Mouse (Mus musculus) liver, postnatal 0 days (tissue): Measurements from ENCODE around the gene Agrp. TPM values are rescaled to one million over a fixed set of nuclear protein-coding genes. Genes with fewer than 3 reads are reported as not detected.

Source experiments
- ATAC-seq: fragments of 200-750 bp; cut with Nextera tagmentation; 2 replicates; pipeline ENCODE4 v1.8.0; 2017; ENCODE audit warnings: mild to moderate bottlenecking, moderate library complexity
- DNase-seq: peaks from one replicate; pipeline ENCODE4 v3.0.0-alpha.2; 2016
- H3K27ac ChIP-seq: fragments of 300-500 bp; sonication (generic); 2 replicates; pipeline ENCODE4 v1.5.1; 2014; ENCODE audit warnings: antibody characterized with exemption, moderate library complexity, mild to moderate bottlenecking, low read depth
- H3K27me3 ChIP-seq: fragments of 300-500 bp; sonication (generic); 2 replicates; pipeline ENCODE4 v1.6.1; 2014; ENCODE audit warnings: low read length, control low read depth, mixed read lengths; ENCODE audit not compliant: insufficient read depth
- H3K36me3 ChIP-seq: fragments of 300-500 bp; sonication (generic); replicated peaks from 2 replicates; pipeline ENCODE4 v1.6.1; 2014; ENCODE audit warnings: mild to moderate bottlenecking, control low read depth, low read length, moderate library complexity, mixed read lengths; ENCODE audit not compliant: insufficient read depth
- H3K4me1 ChIP-seq: fragments of 300-500 bp; sonication (generic); 2 replicates; pipeline ENCODE4 v1.6.1; 2014; ENCODE audit warnings: antibody characterized with exemption, mild to moderate bottlenecking, control low read depth; ENCODE audit not compliant: insufficient read depth
- H3K4me2 ChIP-seq: fragments of 300-500 bp; sonication (generic); 2 replicates; pipeline ENCODE4 v1.6.1; 2014; ENCODE audit warnings: low read depth, mild to moderate bottlenecking, low read length, moderate library complexity, mixed read lengths
- H3K4me3 ChIP-seq: fragments of 300-500 bp; sonication (generic); 2 replicates; pipeline ENCODE4 v1.5.1; 2014; ENCODE audit warnings: low read depth, low read length
- H3K9ac ChIP-seq: fragments of 300-500 bp; sonication (generic); replicated peaks from 2 replicates; pipeline ENCODE4 v1.6.1; 2014; ENCODE audit warnings: mild to moderate bottlenecking, moderate library complexity
- H3K9me3 ChIP-seq: fragments of 300-500 bp; sonication (generic); 2 replicates; pipeline ENCODE4 v1.6.1; 2016; ENCODE audit warnings: mild to moderate bottlenecking, control low read depth, low read length, mixed read lengths
- CTCF ChIP-seq: sonication (generic); IDR thresholded peaks from 2 replicates; pipeline ENCODE4 v1.5.1; 2016; ENCODE audit warnings: antibody characterized with exemption, low read depth
- EP300 ChIP-seq: IDR thresholded peaks from 2 replicates; pipeline ENCODE4 v1.6.1; 2016; ENCODE audit warnings: antibody characterized with exemption, low read depth, mild to moderate bottlenecking
- WGBS: fragments of 180-500 bp; shearing (Covaris S2); extraction: QIAGEN DNeasy Blood & Tissue Kit; methylation state at CpG from one replicate; pipeline ENCODE4 v1.1.7; 2014; ENCODE audit not compliant: insufficient replicate concordance; 5-methylcytosine and 5-hydroxymethylcytosine counted together
- polyA plus RNA-seq: library from polyadenylated mRNA; unstranded; fragments of >200 nt; fragmentation: Nextera tagmentation; extraction: Ambion mirVana; gene quantifications from 2 replicates; pipeline ENCODE4 v1.2.1, GENCODE M21; 2015

Gene Agrp
- polyA plus RNA-seq, 1 experiment from 2014 or later: not detected

DNA sequence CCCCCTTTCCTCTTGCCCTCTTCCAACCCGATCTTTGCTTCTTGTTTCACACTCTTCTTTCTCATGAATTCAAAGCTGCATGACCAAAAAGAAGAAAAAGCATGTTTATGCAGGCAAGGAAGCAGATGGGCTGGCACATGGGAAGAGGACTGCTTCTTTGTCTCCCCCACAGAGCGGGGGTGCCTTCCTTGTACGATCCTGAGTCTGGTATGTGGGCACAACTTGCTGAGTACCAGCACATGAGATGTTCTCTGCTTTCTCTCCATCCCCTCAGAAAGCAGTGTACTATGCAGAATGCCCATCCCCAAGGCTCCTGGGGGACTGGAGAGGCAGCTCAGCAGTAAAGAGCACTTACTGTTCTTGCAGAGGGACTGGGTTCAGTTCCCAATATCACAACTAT is 12.8 kb downstream of the Agrp start:
- Histone ChIP-seq H3K4me3 (no peak overlapping the region), H3K27ac (peak overlapping the region; percentile 56), H3K27me3 (no peaks in the 10 kb centered on the region), H3K36me3 (peaks cover 22% of the 10 kb centered on the region), H3K9ac (no peak overlapping the region), H3K4me1 (peaks cover 5% of the 10 kb centered on the region), H3K9me3 (no peaks in the 10 kb centered on the region), H3K4me2 (no peak overlapping the region)
- no peak for DNase-seq
- ATAC-seq: no peak
- 47% methylated on average over 3 of the region's 3 CpGs for WGBS
- TF ChIP-seq EP300 (no peak), CTCF (no peak)

DNA sequence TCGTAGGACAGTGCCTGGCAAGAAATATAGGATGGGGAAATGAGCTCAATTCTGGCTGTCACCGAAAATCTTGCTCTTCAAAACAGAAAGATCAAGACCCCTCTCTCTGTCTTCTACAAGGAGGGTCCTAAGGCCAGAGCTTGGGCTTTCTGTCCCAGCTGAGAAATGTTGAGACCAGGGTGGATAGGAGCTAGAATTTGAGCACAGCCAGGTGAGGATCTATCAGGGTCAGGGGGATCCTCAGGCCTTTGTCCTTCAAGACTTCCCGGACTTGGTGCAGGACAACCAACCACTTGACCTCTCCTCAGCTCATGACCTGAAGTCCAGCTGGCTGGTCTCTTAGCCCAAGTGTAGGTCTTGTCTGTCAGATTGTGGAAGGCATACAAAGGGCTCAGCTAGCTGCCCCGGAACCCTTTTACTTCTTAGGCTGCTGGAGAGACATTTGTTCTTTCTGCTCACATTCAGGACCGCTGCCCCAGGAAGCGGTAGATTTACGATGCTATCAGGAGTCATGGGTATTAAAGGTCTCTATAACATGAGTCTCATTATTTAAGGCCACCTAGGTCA is 13.4 kb downstream of the Agrp start:
- Histone ChIP-seq H3K4me2 (no peak overlapping the region), H3K4me3 (no peak overlapping the region), H3K27ac (peak overlapping the region; percentile 90), H3K4me1 (peaks cover 5% of the 10 kb centered on the region), H3K27me3 (no peaks in the 10 kb centered on the region), H3K9me3 (no peaks in the 10 kb centered on the region), H3K36me3 (peaks cover 29% of the 10 kb centered on the region), H3K9ac (no peak overlapping the region; the same call in 1 of the 2 replicates)
- DNase-seq: no peak
- no peak for ATAC-seq
- no peak for TF ChIP-seq EP300
- no peak for TF ChIP-seq CTCF
- 64% methylated on average over 7 of the region's 7 CpGs for WGBS

- Histone ChIP-seq H3K27me3 (no peaks in the 10 kb centered on the region), H3K9ac (peak overlapping the region; percentile 46; the same call in 1 of the 2 replicates), H3K27ac (peak overlapping the region; percentile 90), H3K4me3 (no peak overlapping the region), H3K36me3 (peaks cover 35% of the 10 kb centered on the region), H3K9me3 (no peaks in the 10 kb centered on the region), H3K4me2 (peak overlapping the region; percentile 30), H3K4me1 (peaks cover 5% of the 10 kb centered on the region)
- DNase-seq (peak; percentile 71), ATAC-seq (peak; percentile 54)
- 0 out of 2 replicates have a peak, but pooled peaks have one; percentile 8 for TF ChIP-seq CTCF
- peak; percentile 51; the same call in 1 of the 2 replicates for TF ChIP-seq EP300
- 29% methylated on average over 5 of the region's 5 CpGs for WGBS
Observed at GRCm38 (mm10) chr8:105623118-105623517, 14.1 kb downstream of the Agrp start.

DNA sequence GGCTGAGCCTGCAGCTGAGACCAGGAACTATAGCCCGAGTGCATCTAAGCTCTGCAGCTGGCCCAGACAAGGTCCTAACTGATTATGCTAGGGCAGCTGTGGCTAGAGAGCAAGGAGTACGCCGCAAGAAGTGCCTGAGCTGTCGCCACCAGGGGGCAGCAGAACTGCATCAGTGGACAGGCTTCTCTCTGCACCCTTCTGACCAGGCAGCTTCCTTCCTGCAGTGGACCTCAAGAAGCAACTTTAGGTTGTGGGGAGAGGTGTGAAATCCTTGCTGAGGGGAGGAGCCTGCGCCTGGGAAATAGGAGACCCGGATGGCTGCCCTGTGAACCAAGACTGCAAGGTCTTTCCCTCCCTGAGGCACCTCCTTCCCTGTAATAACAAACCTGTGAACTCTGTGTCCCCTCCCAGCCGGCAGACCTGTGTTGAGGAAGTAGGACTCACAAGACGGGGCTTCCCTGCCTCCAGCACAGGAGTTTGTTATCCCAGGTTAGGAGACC is 14.7 kb downstream of the Agrp start:
- peak overlapping the region; percentile 30 for H3K4me2 ChIP-seq
- peak; percentile 88 for ATAC-seq
- H3K27ac ChIP-seq: peak overlapping the region; percentile 90
- 0 out of 2 replicates have a peak overlapping the region, but pooled peaks have one; percentile 8 for H3K4me3 ChIP-seq
- peaks cover 5% of the 10 kb centered on the region for H3K4me1 ChIP-seq
- TF ChIP-seq CTCF (peak; percentile 100), EP300 (no peak)
- no peaks in the 10 kb centered on the region for H3K9me3 ChIP-seq
- H3K36me3 ChIP-seq: peaks cover 42% of the 10 kb centered on the region
- 0 out of 2 replicates have a peak overlapping the region, but pooled peaks have one; percentile 46 for H3K9ac ChIP-seq
- DNase-seq: peak; percentile 96
- H3K27me3 ChIP-seq: no peaks in the 10 kb centered on the region
- WGBS: 7% methylated on average over 8 of the region's 8 CpGs

- Histone ChIP-seq H3K9ac (no peak overlapping the region), H3K4me2 (no peak overlapping the region), H3K4me1 (peaks cover 5% of the 10 kb centered on the region), H3K9me3 (no peaks in the 10 kb centered on the region), H3K27ac (no peak overlapping the region), H3K4me3 (no peak overlapping the region), H3K36me3 (peaks cover 48% of the 10 kb centered on the region), H3K27me3 (no peaks in the 10 kb centered on the region)
- ATAC-seq (no peak), DNase-seq (no peak)
- TF ChIP-seq EP300 (no peak), CTCF (no peak)
- WGBS: 64% methylated on average over 4 of the region's 4 CpGs
Observed at GRCm38 (mm10) chr8:105621841-105622240, 15.4 kb downstream of the Agrp start.

DNA sequence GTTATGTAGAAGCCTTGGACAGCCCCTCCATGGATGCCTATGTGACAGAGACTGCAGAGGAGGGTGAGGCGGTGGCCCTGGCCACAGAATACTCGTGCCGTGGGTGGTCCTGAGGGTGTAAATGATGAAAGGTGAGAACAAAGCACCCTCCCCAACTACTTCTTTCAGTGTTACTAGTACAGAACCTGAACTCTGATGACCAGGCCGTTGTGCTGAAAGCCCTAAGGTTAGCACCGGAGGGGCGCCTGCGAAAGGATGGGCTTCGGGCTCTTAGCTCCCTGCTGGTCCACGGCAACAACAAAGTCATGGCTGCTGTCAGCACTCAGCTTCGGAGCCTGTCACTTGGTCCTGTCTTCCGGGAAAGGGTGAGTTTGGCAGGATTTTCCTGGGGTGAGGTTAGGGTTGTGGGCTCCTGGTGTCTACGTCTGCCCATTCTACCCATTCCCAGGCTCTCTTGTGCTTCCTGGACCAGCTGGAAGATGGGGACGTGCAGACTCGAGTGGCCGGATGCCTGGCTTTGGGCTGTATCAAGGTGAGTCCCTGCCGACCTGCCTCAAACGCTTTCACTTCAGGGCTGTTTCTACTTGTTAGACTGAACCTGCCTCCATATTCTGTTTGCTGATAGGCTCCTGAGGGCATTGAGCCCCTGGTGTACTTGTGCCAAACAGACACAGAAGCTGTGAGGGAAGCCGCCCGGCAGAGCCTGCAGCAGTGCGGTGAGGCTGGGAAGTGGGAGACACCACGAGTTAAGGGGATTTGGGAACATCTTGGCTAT is 16.1 kb downstream of the Agrp start:
- no peak overlapping the region for H3K4me2 ChIP-seq
- no peak for DNase-seq
- H3K27me3 ChIP-seq: no peaks in the 10 kb centered on the region

More for the DNA sequence above, 16.1 kb downstream of the Agrp start:
- H3K27ac ChIP-seq: no peak overlapping the region
- H3K36me3 ChIP-seq: peaks cover 54% of the 10 kb centered on the region
- no peaks in the 10 kb centered on the region for H3K9me3 ChIP-seq
- no peak overlapping the region for H3K4me3 ChIP-seq
- H3K9ac ChIP-seq: no peak overlapping the region
- ATAC-seq: no peak
- 81% methylated on average over 21 of the region's 21 CpGs for WGBS
- H3K4me1 ChIP-seq: peaks cover 5% of the 10 kb centered on the region; the same call in 1 of the 2 replicates
- TF ChIP-seq CTCF: no peak
